Mouse (Mus musculus) megakaryocyte, embryonic 14.5 days (primary cell): ENCODE measurements around the gene Cables2.

Experiments used
- FLI1 ChIP-seq: IDR thresholded peaks from 2 replicates; pipeline ENCODE4 v1.6.1; 2012; ENCODE audit warnings: low read length, inconsistent platforms, mixed read lengths
- GATA1 ChIP-seq: IDR thresholded peaks from 3 replicates; pipeline ENCODE4 v1.6.1; 2012; ENCODE audit warnings: mixed read lengths, low read length, inconsistent platforms, borderline replicate concordance

- TF ChIP-seq GATA1: no peak
- TF ChIP-seq FLI1: no peak
Measured at GRCm38 (mm10) chr2:180320216-180320615, 46.9 kb upstream of the Cables2 start.
